Mouse (Mus musculus): Measurements from ENCODE around the gene Selenon. TPM values are rescaled to one million over a fixed set of nuclear protein-coding genes. Genes with fewer than 3 reads are reported as not detected.
"Not testable (repeated sequence)": the region's sequence is repeated elsewhere in the genome, so short reads cannot be mapped to it uniquely, and the experiment has no call there.

Gene Selenon
- total RNA-seq, 2 experiments from 2014 or later = 22.2 to 23.2 TPM

DNA sequence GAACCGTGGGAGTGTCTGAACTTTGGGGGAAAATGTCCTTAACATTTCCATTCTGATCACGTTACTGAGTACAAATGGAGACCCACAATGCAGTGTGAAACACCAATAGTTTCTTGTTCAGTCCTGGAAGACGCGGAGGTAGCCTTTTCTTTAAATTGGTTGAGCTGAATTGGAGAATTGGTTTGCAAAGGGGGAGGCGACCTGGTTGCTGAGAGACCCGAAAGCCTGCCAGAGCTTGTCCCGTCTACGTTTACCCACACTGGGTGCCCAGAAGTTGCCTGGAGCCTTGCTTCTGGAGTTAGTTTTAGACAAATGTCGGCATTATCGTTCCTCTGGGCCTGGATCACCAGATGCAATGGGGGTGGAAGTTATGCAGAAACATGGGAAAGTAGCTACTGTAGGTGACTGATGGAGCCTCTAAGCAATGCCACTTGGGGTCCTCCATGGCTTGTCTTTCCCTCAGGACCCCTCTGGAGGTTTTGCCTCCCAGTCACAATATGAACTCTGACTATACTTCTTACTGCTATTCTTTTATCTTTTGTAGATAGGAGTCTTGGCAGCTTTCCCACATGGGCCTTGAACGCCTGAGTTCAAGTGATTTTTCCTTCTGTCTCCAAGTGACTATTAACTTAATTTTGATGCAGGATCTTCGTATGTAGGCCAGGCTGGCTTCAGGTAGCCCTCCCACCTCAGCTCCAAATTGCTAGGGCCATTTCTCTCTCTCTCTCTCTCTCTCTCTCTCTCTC, 53.8 kb downstream of the Selenon start:
- DNase-seq (ENCODE audit: extremely low spot score in 1 of 2, low spot score in 2 of 2) = no peak
- intact Hi-C loops (cut with DNase I) = no loop called here
- no peak for TF ChIP-seq CTCF (IDR thresholded peaks at IDR 0.05)
- peak overlapping the region; percentile 87 for H3K4me3 ChIP-seq
- peak overlapping the region; percentile 98 for H3K27ac ChIP-seq

DNA sequence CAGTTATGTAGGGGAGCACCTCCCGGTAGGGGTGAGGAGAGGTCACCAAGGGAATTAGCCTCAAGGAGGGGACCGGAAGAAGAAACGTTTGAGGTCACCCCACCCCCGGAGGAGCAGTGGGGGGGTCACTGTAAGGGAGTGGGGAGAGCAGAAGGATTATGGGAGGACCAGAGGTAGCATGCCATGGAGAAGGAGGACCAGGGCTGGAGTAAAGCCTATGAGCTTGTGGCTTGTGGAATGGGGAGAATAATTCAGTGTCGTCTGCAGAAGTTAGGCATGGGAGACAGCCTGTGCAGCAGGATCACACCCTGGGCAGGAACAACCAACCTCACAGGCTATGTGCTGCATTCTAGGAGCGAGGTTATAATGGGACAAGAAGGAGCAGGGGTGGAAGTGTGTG, 54.7 kb downstream of the Selenon start:
- DNase-seq (ENCODE audit: extremely low spot score in 1 of 2, low spot score in 2 of 2) = no peak
- TF ChIP-seq CTCF (IDR thresholded peaks at IDR 0.05) = no peak
- intact Hi-C loops (cut with DNase I) = no loop called here
- Histone ChIP-seq H3K4me3 (peak overlapping the region; percentile 87), H3K27ac (peak overlapping the region; percentile 98)

DNA sequence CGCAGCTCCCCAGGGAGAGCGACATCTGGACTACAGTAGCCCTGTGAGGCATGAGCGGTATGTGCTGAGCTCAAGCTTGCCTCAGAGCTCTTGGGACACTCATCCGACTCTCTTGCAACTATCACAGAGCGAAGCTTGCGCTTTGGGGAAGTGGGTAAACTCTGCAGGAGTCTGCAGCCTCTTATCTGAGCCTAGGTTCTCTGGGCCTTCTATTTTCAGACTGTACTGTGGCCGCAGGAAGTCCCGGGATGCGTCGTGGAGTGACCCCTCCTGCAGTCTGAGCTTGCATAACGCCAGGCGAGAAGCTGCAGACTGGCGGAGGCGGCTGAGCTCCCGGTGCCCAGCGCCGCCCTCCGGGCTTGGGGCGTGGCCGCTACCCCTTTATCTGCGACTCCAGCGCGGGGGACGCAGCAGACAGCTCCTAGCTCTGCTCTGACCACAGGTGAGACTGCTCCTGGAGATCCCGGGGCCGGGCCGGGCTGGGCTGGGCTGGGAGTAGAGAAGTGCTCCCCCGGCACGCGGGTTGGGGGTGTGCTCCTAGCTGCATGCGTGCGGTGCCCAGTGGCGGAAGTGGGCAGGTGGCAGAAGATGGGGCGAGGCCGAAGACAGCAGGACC, 55.3 kb downstream of the Selenon start, which contains the start of gene Paqr7:
TSS of gene Paqr7 (plus strand) at position 103 of the 616 bp plus-strand sequence.
- TF ChIP-seq CTCF (IDR thresholded peaks at IDR 0.05) = no peak; the same call in 1 of the 2 replicates
- peak within 1 kb of the TSS; percentile 87 for H3K4me3 ChIP-seq
- H3K27ac ChIP-seq = peak within 1 kb of the TSS; percentile 98
- intact Hi-C loops (cut with DNase I) = no loop called here
- DNase-seq (ENCODE audit: extremely low spot score in 1 of 2, low spot score in 2 of 2) = peak; percentile 81 to 84

DNA sequence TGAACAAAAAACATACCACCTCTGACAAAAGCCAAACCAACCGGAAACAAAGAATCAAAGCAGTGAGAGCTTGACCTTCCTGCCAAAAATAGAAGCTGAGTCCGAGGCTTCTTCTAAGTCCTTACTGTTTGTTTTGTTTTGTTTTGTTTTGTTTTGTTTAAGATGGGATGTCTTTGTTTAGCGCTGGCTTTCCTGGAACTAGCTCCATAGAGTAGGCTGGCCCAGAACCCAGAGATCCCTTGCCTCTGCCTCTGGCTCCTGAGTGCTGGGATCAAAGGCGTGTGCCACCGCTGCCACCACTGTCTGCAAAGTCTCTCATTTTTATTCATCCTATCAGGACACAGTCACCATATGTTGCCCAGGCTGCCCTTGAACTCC, 56.4 kb downstream of the Selenon start:
- no peak for TF ChIP-seq CTCF (IDR thresholded peaks at IDR 0.05)
- DNase-seq (ENCODE audit: extremely low spot score in 1 of 2, low spot score in 2 of 2) = no peak
- intact Hi-C loops (cut with DNase I) = no loop called here
- H3K4me3 ChIP-seq = no peak overlapping the region
- H3K27ac ChIP-seq = peak overlapping the region; percentile 98

DNA sequence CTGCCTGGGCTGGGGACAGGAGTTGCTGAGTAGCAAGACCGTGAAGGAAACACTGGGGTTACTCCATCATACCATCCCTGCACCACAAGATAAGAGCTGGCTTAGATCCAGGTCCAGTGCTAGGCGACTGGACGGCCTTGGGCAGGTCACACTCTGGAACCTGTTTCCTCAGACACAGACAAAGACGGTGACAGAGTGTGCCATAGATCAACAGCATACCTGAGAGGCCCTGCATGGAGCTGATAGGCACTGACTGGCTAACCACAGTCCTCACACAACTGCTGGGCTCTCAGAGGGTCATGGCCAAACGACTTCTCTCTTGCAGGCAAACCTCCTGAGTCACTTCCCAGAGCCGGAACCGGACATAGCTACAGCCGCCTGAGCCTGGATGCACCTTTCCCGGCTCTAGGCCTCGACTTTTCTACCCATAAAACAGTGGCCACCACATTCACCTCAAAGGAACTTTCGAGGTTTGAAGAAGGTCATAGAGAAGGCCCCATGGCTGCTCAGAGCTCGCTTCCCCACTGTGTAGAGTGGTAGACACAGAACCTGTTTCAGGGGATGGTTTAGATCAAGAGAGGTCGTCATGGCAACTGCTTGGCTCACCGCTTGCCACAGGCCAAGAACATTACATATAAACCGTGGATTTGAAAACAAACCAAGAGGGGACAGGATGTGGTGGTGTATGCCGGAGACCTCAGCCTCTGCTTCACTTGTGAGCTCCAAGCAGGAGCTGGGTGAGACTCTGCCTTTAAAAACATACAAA, 57.0 kb downstream of the Selenon start:
- intact Hi-C loops (cut with DNase I) = no loop called here
- Histone ChIP-seq H3K27ac (peak overlapping the region; percentile 98), H3K4me3 (no peak overlapping the region)
- DNase-seq (ENCODE audit: extremely low spot score in 1 of 2, low spot score in 2 of 2) = no peak
- TF ChIP-seq CTCF (IDR thresholded peaks at IDR 0.05) = no peak

DNA sequence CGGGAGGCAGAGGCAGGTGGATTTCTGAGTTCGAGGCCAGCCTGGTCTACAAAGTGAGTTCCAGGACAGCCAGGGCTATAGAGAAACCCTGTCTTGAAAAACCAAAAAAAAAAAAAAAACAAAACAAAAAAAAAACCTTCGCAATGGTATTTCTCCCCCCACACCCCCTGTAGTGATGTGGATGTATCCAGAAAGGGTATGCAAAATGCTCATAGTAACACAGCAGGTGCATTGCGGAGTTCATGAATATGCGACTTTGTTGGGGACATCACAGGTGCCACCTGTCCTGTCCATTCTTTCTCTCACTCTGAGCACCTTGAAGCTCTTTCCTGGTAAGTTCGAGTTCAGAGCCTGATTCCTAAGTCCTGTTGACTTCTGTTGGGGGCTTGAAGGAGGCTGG, 57.8 kb downstream of the Selenon start:
- H3K4me3 ChIP-seq; intact Hi-C loops (cut with DNase I); DNase-seq (ENCODE audit: extremely low spot score in 1 of 2, low spot score in 2 of 2); H3K27ac ChIP-seq: not testable (repeated sequence)

DNA sequence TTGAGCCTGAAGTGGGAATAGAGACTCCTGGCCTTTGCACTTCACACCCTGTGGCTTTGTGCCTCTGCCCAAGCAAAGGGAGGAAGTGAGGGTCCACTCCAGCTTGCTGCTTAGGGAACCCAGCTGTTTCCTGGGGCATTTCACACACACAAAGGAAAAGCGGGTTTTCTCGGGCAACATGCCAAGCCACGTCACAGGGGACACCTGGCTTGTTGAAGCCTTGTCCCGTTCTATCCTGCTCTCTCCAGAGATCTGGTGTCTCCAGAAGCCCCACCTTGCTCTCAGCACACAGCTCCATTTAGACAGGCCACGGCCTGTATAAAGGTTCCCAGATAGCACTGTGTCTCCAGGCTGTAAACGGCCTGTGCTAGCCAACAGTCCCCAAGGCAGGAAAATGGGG, 60.2 kb downstream of the Selenon start:
- H3K27ac ChIP-seq = no peak overlapping the region
- no peak overlapping the region for H3K4me3 ChIP-seq
- no peak for DNase-seq (ENCODE audit: extremely low spot score in 1 of 2, low spot score in 2 of 2)
- TF ChIP-seq CTCF (IDR thresholded peaks at IDR 0.05) = no peak
- intact Hi-C loops (cut with DNase I) = no loop called here

DNA sequence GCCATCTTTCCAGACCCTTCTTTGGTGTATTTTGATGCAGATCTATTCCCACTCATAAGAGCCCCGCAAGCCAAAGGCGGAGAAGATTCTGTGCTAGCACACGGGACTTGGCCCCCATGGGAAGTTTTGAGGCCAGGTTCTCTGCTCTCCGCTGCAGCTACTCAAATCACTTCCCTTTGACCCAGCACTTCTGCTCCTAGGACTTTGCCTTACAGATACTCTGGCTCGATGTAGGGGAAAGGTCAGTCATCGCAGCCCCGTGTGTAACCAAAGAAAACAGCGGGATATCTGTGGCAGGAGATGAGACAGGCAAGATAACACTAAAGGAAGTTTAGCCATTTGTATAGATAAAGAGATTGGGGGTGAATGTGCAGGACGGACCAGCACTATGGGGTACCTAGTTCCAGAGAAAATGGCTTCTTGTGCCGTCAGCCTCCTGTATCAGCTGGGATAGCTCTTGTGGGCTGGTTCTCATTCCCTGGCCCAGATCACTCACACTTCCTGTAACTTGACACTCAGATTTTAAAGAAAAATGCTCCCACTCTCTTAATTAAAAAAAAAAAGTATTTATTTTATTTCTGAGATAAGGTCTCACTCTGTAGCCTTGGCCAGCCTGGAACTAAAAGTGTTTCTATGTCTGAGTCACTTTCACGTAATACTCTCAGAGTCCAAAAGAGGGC, 61.8 kb downstream of the Selenon start:
- no peak for DNase-seq (ENCODE audit: extremely low spot score in 1 of 2, low spot score in 2 of 2)
- no peak overlapping the region for H3K4me3 ChIP-seq
- H3K27ac ChIP-seq = no peak overlapping the region
- intact Hi-C loops (cut with DNase I) = loop anchor here (10.0 kb wide), 1 partner anchor 235 kb away; the partner anchor contains the start of gene Grrp1
- TF ChIP-seq CTCF (IDR thresholded peaks at IDR 0.05) = peak; percentile 8

DNA sequence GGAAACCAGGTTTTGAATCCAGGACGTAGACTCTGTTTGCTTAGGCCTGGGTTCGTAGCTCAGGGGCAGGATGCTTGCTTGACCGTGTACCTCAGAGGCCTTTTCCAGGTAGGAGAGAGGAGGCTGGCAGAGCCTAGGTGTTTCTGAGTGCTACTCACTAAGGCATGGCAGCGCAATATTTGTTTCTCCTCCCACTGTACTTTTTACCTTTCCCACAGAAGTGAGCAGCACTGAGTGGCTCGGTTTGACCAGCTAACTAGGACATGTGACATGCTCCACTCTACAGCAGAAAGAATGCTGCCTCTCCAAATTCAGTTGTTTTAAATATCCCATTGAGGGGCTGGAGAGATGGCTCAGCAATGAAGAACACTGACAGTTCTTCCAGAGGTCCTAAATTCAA, 63.8 kb downstream of the Selenon start:
- no peak for DNase-seq (ENCODE audit: extremely low spot score in 1 of 2, low spot score in 2 of 2)
- no peak for TF ChIP-seq CTCF (IDR thresholded peaks at IDR 0.05)
- H3K4me3 ChIP-seq = no peak overlapping the region
- intact Hi-C loops (cut with DNase I) = loop anchor here (10.0 kb wide), 1 partner anchor 233 kb away; the partner anchor contains the start of gene Grrp1
- H3K27ac ChIP-seq = no peak overlapping the region

Small RNA genes within 50 kb of the gene (microRNA-seq; reads per million reads assigned to microRNA genes)
- gene Mir6403 = 0 reads per million in 2 experiments

Other genes starting within 250 kb of the Selenon start
- gene Trim63, start 237.0 kb downstream of the Selenon start, total RNA-seq (2021) = under 1 TPM; 0.21 to 0.25 TPM
- gene Slc30a2, start 209.0 kb downstream of the Selenon start, total RNA-seq (2021) = not detected
- 10 to 100 TPM; 46.7 to 48.9 TPM for gene Extl1, start 168.3 kb downstream of the Selenon start, total RNA-seq (2021)
- gene Pafah2, start 155.8 kb downstream of the Selenon start, total RNA-seq (2021) = 1 to 10 TPM; 6.5 to 6.9 TPM
- gene Stmn1, start 83.8 kb downstream of the Selenon start, total RNA-seq (2021) = 1,000 to 10,000 TPM in 1 of 2 experiments, 100 to 1,000 TPM in 1; 990 to 1,034 TPM
- gene Paqr7, start 55.5 kb downstream of the Selenon start, total RNA-seq (2021) = 10 to 100 TPM; 69.3 to 77.9 TPM
- under 1 TPM; 0.54 to 0.63 TPM for gene Aunip, start 41.2 kb downstream of the Selenon start, total RNA-seq (2021)
- 10 to 100 TPM; 60.6 to 66.1 TPM for gene Mtfr1l, start 16.8 kb downstream of the Selenon start, total RNA-seq (2021)
- gene Man1c1, start 152.1 kb upstream of the Selenon start, total RNA-seq (2021) = 10 to 100 TPM; 43.1 to 43.6 TPM
- 1 to 10 TPM; 3.4 to 3.7 TPM for gene Ldlrap1, start 215.9 kb upstream of the Selenon start, total RNA-seq (2021)